Mouse (Mus musculus) neural tube, embryonic 15.5 days (tissue): ENCODE measurements around the gene Ttc23. TPM values are rescaled to one million over a fixed set of nuclear protein-coding genes. Genes with fewer than 3 reads are reported as not detected.

ENCODE experiments used
- ATAC-seq: fragments of 200-750 bp; cut with Nextera tagmentation; 2 replicates; pipeline ENCODE4 v1.8.0; 2017; ENCODE audit warnings: mild to moderate bottlenecking, moderate TSS enrichment, moderate library complexity; ENCODE audit not compliant: low FRiP score
- H3K27ac ChIP-seq: fragments of 300-500 bp; sonication (generic); replicated peaks from 2 replicates; pipeline ENCODE4 v1.5.1; 2015; ENCODE audit warnings: mild to moderate bottlenecking, inconsistent platforms
- H3K27me3 ChIP-seq: fragments of 300-500 bp; sonication (generic); replicated peaks from 2 replicates; pipeline ENCODE4 v1.6.1; 2015; ENCODE audit warnings: inconsistent platforms
- H3K36me3 ChIP-seq: fragments of 300-500 bp; sonication (generic); 2 replicates; pipeline ENCODE4 v1.6.1; 2015; ENCODE audit warnings: inconsistent platforms
- H3K4me1 ChIP-seq: fragments of 300-500 bp; sonication (generic); 2 replicates; pipeline ENCODE4 v1.6.1; 2015; ENCODE audit warnings: inconsistent platforms
- H3K4me2 ChIP-seq: fragments of 300-500 bp; sonication (generic); 2 replicates; pipeline ENCODE4 v1.6.1; 2015; ENCODE audit warnings: inconsistent platforms, mild to moderate bottlenecking, moderate library complexity
- H3K4me3 ChIP-seq: fragments of 300-500 bp; sonication (generic); replicated peaks from 2 replicates; pipeline ENCODE4 v1.5.1; 2015; ENCODE audit warnings: mild to moderate bottlenecking, inconsistent platforms
- H3K9ac ChIP-seq: fragments of 300-500 bp; sonication (generic); replicated peaks from 2 replicates; pipeline ENCODE4 v1.6.1; 2015; ENCODE audit warnings: mild to moderate bottlenecking, inconsistent platforms
- H3K9me3 ChIP-seq: fragments of 300-500 bp; sonication (generic); replicated peaks from 2 replicates; pipeline ENCODE4 v1.6.1; 2016; ENCODE audit warnings: inconsistent platforms
- WGBS: fragments of 180-500 bp; shearing (Covaris S2); methylation state at CpG from one replicate; pipeline ENCODE4 v1.1.7; 2015; ENCODE audit warnings: mixed read lengths; 5-methylcytosine and 5-hydroxymethylcytosine counted together
- polyA plus RNA-seq: library from polyadenylated mRNA; unstranded; fragments of >200 nt; fragmentation: Nextera tagmentation; extraction: Ambion mirVana; gene quantifications from 2 replicates; pipeline ENCODE4 v1.2.1, GENCODE M21; 2015

The Ttc23 gene
- polyA plus RNA-seq, 1 experiment from 2014 or later: 6.1 TPM

- Histone ChIP-seq H3K4me1 (no peaks in the 10 kb centered on the region), H3K4me3 (no peak overlapping the region), H3K36me3 (no peaks in the 10 kb centered on the region), H3K27me3 (no peaks in the 10 kb centered on the region), H3K27ac (no peak overlapping the region), H3K9ac (no peak overlapping the region), H3K9me3 (no peaks in the 10 kb centered on the region), H3K4me2 (no peak overlapping the region)
- ATAC-seq: no peak
- WGBS: 96% methylated on average over 16 of the region's 16 CpGs
Measured at GRCm38 (mm10) chr7:67678878-67679499, 31.8 kb downstream of the Ttc23 start.

GRCm38 (mm10) chr7:67681078-67681477, 33.9 kb downstream of the Ttc23 start:
- ATAC-seq: no peak
- H3K4me2 ChIP-seq: no peak overlapping the region
- H3K9me3 ChIP-seq: no peaks in the 10 kb centered on the region
- WGBS: 78% methylated on average over 9 of the region's 9 CpGs
- H3K27ac ChIP-seq: no peak overlapping the region
- no peaks in the 10 kb centered on the region for H3K36me3 ChIP-seq
- no peak overlapping the region for H3K9ac ChIP-seq
- H3K27me3 ChIP-seq: no peaks in the 10 kb centered on the region
- H3K4me3 ChIP-seq: no peak overlapping the region
- H3K4me1 ChIP-seq: no peaks in the 10 kb centered on the region

- H3K9me3 ChIP-seq: no peaks in the 10 kb centered on the region
- H3K4me1 ChIP-seq: no peaks in the 10 kb centered on the region
- H3K27me3 ChIP-seq: no peaks in the 10 kb centered on the region
- H3K36me3 ChIP-seq: no peaks in the 10 kb centered on the region
- H3K9ac ChIP-seq: no peak overlapping the region
- H3K27ac ChIP-seq: no peak overlapping the region
- WGBS: 90% methylated on average over 16 of the region's 16 CpGs
- no peak overlapping the region for H3K4me3 ChIP-seq
- no peak overlapping the region for H3K4me2 ChIP-seq
- no peak for ATAC-seq
Measured at GRCm38 (mm10) chr7:67683006-67683405, 35.8 kb downstream of the Ttc23 start.

DNA sequence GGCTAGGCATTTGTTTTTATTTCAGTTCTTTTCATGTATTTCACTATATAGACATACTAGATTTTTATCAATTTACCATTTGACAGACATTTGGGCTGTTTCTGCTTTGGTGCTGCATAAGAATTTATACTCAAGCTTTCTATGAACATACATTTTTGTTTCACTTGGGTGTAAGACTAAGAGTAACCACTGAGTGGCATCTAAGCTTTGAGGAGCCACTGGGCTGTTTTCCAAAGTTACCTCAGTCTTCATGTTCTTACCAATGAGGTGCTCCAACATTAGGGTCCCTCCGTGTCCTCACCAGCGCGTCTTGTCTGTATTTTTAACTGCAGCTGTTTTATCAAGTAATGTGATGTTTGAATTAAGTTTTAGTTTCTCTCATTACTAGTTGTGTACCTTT, 39.3 kb downstream of the Ttc23 start:
- ATAC-seq: no peak
- Histone ChIP-seq H3K27ac (no peak overlapping the region), H3K9me3 (no peaks in the 10 kb centered on the region), H3K36me3 (no peaks in the 10 kb centered on the region), H3K4me3 (no peak overlapping the region), H3K4me1 (no peaks in the 10 kb centered on the region), H3K9ac (no peak overlapping the region), H3K4me2 (no peak overlapping the region), H3K27me3 (no peaks in the 10 kb centered on the region)
- WGBS: 95% methylated on average over 3 of the region's 3 CpGs

DNA sequence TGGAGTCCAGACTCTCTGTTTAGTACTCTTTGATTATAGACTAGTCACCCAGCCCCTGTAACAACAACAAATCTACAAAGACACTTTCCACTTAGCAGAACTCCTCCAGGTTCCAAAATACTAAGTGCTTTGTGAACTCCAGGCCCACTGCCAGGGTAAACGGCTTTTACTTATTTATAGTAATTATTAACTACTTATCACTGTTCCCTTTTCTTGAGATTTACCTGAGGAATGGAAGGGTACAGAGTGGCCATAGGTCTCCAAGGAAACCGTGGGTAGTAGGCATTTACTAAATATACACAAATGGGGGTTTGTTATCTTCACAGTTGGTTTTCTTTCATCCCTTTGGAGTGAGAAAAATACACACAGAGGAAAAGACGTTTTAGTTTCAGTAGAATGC, 41.1 kb downstream of the Ttc23 start:
- H3K27me3 ChIP-seq: no peaks in the 10 kb centered on the region
- no peak overlapping the region for H3K4me3 ChIP-seq
- no peak for ATAC-seq
- no peak overlapping the region for H3K9ac ChIP-seq
- no peak overlapping the region for H3K4me2 ChIP-seq
- no peak overlapping the region for H3K27ac ChIP-seq
- H3K4me1 ChIP-seq: no peaks in the 10 kb centered on the region
- no peaks in the 10 kb centered on the region for H3K9me3 ChIP-seq
- H3K36me3 ChIP-seq: no peaks in the 10 kb centered on the region
- WGBS: 46% methylated on average over 3 of the region's 3 CpGs

GRCm38 (mm10) chr7:67689793-67690192, 42.6 kb downstream of the Ttc23 start:
- Histone ChIP-seq H3K9ac (no peak overlapping the region), H3K4me1 (no peaks in the 10 kb centered on the region), H3K36me3 (no peaks in the 10 kb centered on the region), H3K27me3 (no peaks in the 10 kb centered on the region), H3K9me3 (no peaks in the 10 kb centered on the region), H3K4me2 (no peak overlapping the region), H3K4me3 (no peak overlapping the region), H3K27ac (no peak overlapping the region)
- ATAC-seq: no peak
- 86% methylated on average over 7 of the region's 7 CpGs for WGBS

GRCm38 (mm10) chr7:67691036-67691435, 43.8 kb downstream of the Ttc23 start:
- no peak overlapping the region for H3K4me2 ChIP-seq
- H3K9ac ChIP-seq: no peak overlapping the region
- no peaks in the 10 kb centered on the region for H3K27me3 ChIP-seq
- WGBS: 87% methylated on average over 6 of the region's 6 CpGs
- H3K4me3 ChIP-seq: no peak overlapping the region
- ATAC-seq: no peak
- no peaks in the 10 kb centered on the region for H3K36me3 ChIP-seq
- H3K9me3 ChIP-seq: no peaks in the 10 kb centered on the region
- no peak overlapping the region for H3K27ac ChIP-seq
- no peaks in the 10 kb centered on the region for H3K4me1 ChIP-seq

GRCm38 (mm10) chr7:67692141-67692540, 44.9 kb downstream of the Ttc23 start:
- WGBS: 74% methylated on average over 3 of the region's 3 CpGs
- H3K9me3 ChIP-seq: no peaks in the 10 kb centered on the region

GRCm38 (mm10) chr7:67692791-67693538, 45.8 kb downstream of the Ttc23 start:
- Histone ChIP-seq H3K4me3 (no peak overlapping the region), H3K4me2 (no peak overlapping the region), H3K27ac (no peak overlapping the region), H3K36me3 (no peaks in the 10 kb centered on the region), H3K9ac (no peak overlapping the region), H3K27me3 (no peaks in the 10 kb centered on the region), H3K4me1 (no peaks in the 10 kb centered on the region), H3K9me3 (no peaks in the 10 kb centered on the region)
- 91% methylated on average over 23 of the region's 23 CpGs for WGBS
- no peak for ATAC-seq

More at GRCm38 (mm10) chr7:67692141-67692540, 44.9 kb downstream of the Ttc23 start:
- Histone ChIP-seq H3K36me3 (no peaks in the 10 kb centered on the region), H3K4me2 (no peak overlapping the region), H3K9ac (no peak overlapping the region), H3K27ac (no peak overlapping the region), H3K27me3 (no peaks in the 10 kb centered on the region), H3K4me3 (no peak overlapping the region), H3K4me1 (no peaks in the 10 kb centered on the region)
- ATAC-seq: no peak

GRCm38 (mm10) chr7:67695906-67696305, 48.7 kb downstream of the Ttc23 start:
- H3K4me1 ChIP-seq: no peaks in the 10 kb centered on the region
- no peaks in the 10 kb centered on the region for H3K27me3 ChIP-seq
- no peaks in the 10 kb centered on the region for H3K36me3 ChIP-seq
- H3K9ac ChIP-seq: no peak overlapping the region
- no peak for ATAC-seq
- H3K9me3 ChIP-seq: no peaks in the 10 kb centered on the region
- no peak overlapping the region for H3K4me2 ChIP-seq
- WGBS: 87% methylated on average over 7 of the region's 7 CpGs
- H3K4me3 ChIP-seq: no peak overlapping the region
- no peak overlapping the region for H3K27ac ChIP-seq

DNA sequence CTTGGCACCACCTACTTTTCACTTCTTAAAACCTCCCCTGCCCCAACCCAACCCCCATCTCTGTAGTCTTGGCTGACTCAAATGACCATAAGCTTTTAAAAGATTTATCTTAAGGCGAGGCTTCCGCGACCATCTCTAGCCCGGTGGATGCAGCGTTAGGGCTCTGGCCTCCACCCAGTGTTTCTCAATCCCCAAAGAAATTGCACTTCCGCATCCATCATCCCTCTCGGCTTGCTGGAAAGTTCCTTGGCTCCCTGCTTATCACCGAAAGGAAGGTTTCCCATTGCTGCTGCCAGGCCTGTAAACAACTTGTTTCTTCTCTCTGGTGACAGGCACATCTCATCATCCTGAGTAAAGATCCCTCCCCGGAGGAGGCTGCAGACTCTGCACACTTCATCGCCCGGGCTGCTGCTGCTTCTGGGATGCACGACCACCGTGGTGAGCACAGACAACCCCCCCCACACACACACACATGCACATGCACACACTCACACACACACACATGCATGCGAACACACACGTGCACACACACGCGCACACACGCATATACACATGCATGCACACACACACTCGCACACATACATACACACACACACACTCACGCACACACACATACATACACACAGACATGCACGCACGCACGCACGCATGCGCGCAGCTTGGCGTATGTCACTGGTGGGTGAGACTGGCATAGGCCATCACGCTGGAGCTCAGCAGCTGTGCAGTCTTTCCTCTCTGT, 50.9 kb downstream of the Ttc23 start:
- peaks cover 8% of the 10 kb centered on the region for H3K4me1 ChIP-seq
- no peaks in the 10 kb centered on the region for H3K36me3 ChIP-seq
- H3K4me3 ChIP-seq: no peak overlapping the region
- no peak overlapping the region for H3K9ac ChIP-seq
- ATAC-seq: no peak
- 93% methylated on average over 28 of the region's 28 CpGs for WGBS
- H3K27ac ChIP-seq: no peak overlapping the region
- no peak overlapping the region for H3K4me2 ChIP-seq
- H3K9me3 ChIP-seq: no peaks in the 10 kb centered on the region
- no peaks in the 10 kb centered on the region for H3K27me3 ChIP-seq

- Histone ChIP-seq H3K4me3 (no peak overlapping the region), H3K4me1 (peaks cover 8% of the 10 kb centered on the region), H3K36me3 (no peaks in the 10 kb centered on the region), H3K9ac (no peak overlapping the region), H3K27ac (no peak overlapping the region), H3K4me2 (no peak overlapping the region), H3K27me3 (no peaks in the 10 kb centered on the region), H3K9me3 (no peaks in the 10 kb centered on the region)
- 97% methylated on average over 4 of the region's 4 CpGs for WGBS
- no peak for ATAC-seq
Measured at GRCm38 (mm10) chr7:67699301-67699700, 52.1 kb downstream of the Ttc23 start.
